Mouse (Mus musculus): ENCODE data around the gene Peak1. TPM values are rescaled to one million over a fixed set of nuclear protein-coding genes. Genes with fewer than 3 reads are reported as not detected.
"Not testable (repeated sequence)": the region's sequence is repeated elsewhere in the genome, so short reads cannot be mapped to it uniquely, and the experiment has no call there.

The Peak1 gene
- total and polyA plus RNA-seq, 2 experiments from 2014 or later, result 4.1 to 7.7 TPM

DNA sequence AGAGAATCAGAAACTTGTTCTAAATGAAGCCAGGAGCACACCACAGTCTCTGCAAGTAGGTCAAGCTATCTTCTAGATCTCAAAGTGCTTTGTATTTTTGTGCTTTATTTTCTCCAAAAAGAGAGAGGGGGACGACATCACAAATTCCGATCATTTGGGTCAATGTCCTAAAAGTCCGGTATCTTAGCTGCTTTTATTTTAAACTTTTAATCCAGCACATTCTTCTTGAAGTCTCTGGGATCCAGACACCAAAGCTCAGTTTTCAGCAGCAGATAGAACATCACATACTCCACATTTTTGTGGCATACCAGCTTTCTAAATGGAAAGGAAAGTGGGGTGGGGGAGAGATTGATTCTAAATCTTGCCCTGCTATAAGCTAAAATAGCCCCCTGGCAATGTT is 183.3 kb downstream of the Peak1 start:
- H3K9me3 ChIP-seq (ENCODE audit: low read length), result no peaks in the 10 kb centered on the region
- H3K4me3 ChIP-seq (ENCODE audit: low read depth, low read length), result no peak overlapping the region
- H3K27ac ChIP-seq (ENCODE audit: low read depth, low read length), result no peak overlapping the region
- H3K4me2 ChIP-seq (ENCODE audit: low read depth), result no peak overlapping the region
- TF ChIP-seq CTCF (IDR thresholded peaks at IDR 0.05; ENCODE audit: low read depth), result no peak
- H3K9ac ChIP-seq, result no peak overlapping the region
- ATAC-seq (no peak), DNase-seq (no peak)
- 0 out of 2 replicates have a peak, but pooled peaks cover 2% of the 10 kb centered on the region for H3K4me1 ChIP-seq (ENCODE audit: insufficient read depth)
- no peaks in the 10 kb centered on the region for H3K36me3 ChIP-seq (ENCODE audit: insufficient read depth)
- no peaks in the 10 kb centered on the region for H3K27me3 ChIP-seq (ENCODE audit: insufficient read depth, low read length)
- WGBS, result 90% methylated on average over 3 of the region's 3 CpGs

DNA sequence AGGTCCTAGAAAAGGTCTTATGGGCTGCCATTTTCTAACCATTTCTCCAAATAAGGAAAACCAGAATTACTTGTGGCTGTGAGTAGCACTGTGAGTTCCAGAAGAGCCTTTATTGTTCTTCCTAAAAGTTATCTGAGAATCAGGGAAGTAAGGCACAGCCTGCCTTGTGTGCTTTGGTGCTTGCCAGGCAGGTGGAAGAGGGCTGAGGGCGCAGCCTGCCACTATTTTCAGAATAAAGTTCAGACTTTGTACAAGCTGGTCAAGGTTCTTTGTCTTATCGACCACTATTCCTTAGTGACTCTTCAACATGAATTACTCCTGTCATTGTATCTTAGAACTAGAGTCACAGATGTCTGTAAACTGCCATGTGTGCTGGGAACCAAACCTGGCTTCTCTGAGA is 184.6 kb downstream of the Peak1 start:
- Histone ChIP-seq H3K36me3 (ENCODE audit: insufficient read depth) (no peaks in the 10 kb centered on the region), H3K4me1 (ENCODE audit: insufficient read depth) (0 out of 2 replicates have a peak, but pooled peaks cover 2% of the 10 kb centered on the region), H3K9ac (no peak overlapping the region), H3K4me2 (ENCODE audit: low read depth) (no peak overlapping the region), H3K27me3 (ENCODE audit: insufficient read depth, low read length) (no peaks in the 10 kb centered on the region), H3K9me3 (ENCODE audit: low read length) (no peaks in the 10 kb centered on the region), H3K27ac (ENCODE audit: low read depth, low read length) (no peak overlapping the region), H3K4me3 (ENCODE audit: low read depth, low read length) (no peak overlapping the region)
- TF ChIP-seq CTCF (IDR thresholded peaks at IDR 0.05; ENCODE audit: low read depth), result no peak
- ATAC-seq (no peak), DNase-seq (no peak)
- 90% methylated on average over 2 of the region's 2 CpGs for WGBS

DNA sequence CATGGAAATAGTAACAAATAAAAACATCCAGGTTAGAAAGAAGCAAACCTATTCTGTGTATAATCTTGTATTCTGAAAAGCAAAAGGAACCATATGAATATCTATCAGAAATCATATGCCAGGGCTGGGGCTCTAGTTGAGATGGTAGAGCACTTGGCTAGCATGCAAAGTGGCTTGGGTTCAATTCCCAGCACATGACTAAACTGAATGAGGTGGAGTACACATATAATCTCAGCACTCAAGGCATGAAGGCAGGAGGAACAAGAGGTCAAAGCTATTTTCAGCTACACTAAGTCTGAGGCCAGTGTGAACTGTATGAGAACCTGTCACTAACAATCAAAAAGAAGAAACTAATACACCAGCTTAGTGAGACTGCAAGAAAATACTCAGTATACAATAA is 187.0 kb downstream of the Peak1 start:
- no peak for TF ChIP-seq CTCF (IDR thresholded peaks at IDR 0.05; ENCODE audit: low read depth)
- no peak overlapping the region for H3K9ac ChIP-seq
- 0 out of 2 replicates have a peak, but pooled peaks cover 2% of the 10 kb centered on the region for H3K4me1 ChIP-seq (ENCODE audit: insufficient read depth)
- H3K4me2 ChIP-seq (ENCODE audit: low read depth), result no peak overlapping the region
- DNase-seq (no peak), ATAC-seq (no peak)
- H3K36me3 ChIP-seq (ENCODE audit: insufficient read depth), result no peaks in the 10 kb centered on the region; the same call in 1 of the 2 replicates
- H3K27ac ChIP-seq (ENCODE audit: low read depth, low read length), result no peak overlapping the region
- no peaks in the 10 kb centered on the region for H3K27me3 ChIP-seq (ENCODE audit: insufficient read depth, low read length)
- H3K9me3 ChIP-seq (ENCODE audit: low read length), result no peaks in the 10 kb centered on the region
- no peak overlapping the region for H3K4me3 ChIP-seq (ENCODE audit: low read depth, low read length)

- Histone ChIP-seq H3K9me3 (ENCODE audit: low read length) (no peaks in the 10 kb centered on the region), H3K9ac (no peak overlapping the region), H3K4me3 (ENCODE audit: low read depth, low read length) (no peak overlapping the region), H3K4me1 (ENCODE audit: insufficient read depth) (no peaks in the 10 kb centered on the region), H3K36me3 (ENCODE audit: insufficient read depth) (no peaks in the 10 kb centered on the region; the same call in 1 of the 2 replicates), H3K4me2 (ENCODE audit: low read depth) (no peak overlapping the region), H3K27me3 (ENCODE audit: insufficient read depth, low read length) (no peaks in the 10 kb centered on the region), H3K27ac (ENCODE audit: low read depth, low read length) (no peak overlapping the region)
- no peak for DNase-seq
- ATAC-seq, result no peak
- TF ChIP-seq CTCF (IDR thresholded peaks at IDR 0.05; ENCODE audit: low read depth), result no peak
- 89% methylated on average over 7 of the region's 7 CpGs for WGBS
Measured at GRCm38 (mm10) chr9:56227626-56228025, 190.2 kb downstream of the Peak1 start.

DNA sequence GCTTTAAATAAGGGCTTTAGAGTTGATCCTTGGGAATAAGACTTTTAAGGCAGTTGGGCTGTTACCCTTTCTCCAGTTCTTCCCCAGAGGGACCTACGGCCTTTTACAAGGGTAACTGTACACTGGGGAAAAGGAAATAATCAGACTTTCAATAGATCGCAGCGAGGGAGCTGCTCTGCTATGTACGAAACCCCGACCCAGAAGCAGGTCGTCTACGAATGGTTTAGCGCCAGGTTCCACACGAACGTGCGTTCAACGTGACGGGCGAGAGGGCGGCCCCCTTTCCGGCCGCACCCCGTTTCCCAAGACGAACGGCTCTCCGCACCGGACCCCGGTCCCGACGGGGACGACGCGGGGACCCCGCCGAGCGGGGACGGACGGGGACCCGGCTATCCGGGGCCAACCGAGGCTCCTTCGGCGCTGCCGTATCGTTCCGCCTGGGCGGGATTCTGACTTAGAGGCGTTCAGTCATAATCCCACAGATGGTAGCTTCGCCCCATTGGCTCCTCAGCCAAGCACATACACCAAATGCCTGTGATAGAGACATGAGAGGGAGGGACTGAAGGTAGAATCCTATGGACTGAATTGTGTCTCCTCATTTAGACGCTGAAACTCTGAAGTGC is 194.3 kb downstream of the Peak1 start:
- H3K9ac ChIP-seq, result 0 out of 2 replicates have a peak overlapping the region, but pooled peaks have one; percentile 6
- not testable (repeated sequence) for H3K9me3 ChIP-seq (ENCODE audit: low read length); H3K27ac ChIP-seq (ENCODE audit: low read depth, low read length); H3K4me1 ChIP-seq (ENCODE audit: insufficient read depth); H3K27me3 ChIP-seq (ENCODE audit: insufficient read depth, low read length); DNase-seq; H3K36me3 ChIP-seq (ENCODE audit: insufficient read depth)
- 18% methylated on average over 34 of the region's 45 CpGs for WGBS
- ATAC-seq, result peak; percentile 100
- peak overlapping the region; percentile 18; the same call in 1 of the 2 replicates for H3K4me3 ChIP-seq (ENCODE audit: low read depth, low read length)
- peak overlapping the region; percentile 37 for H3K4me2 ChIP-seq (ENCODE audit: low read depth)

- no peak for TF ChIP-seq CTCF (IDR thresholded peaks at IDR 0.05; ENCODE audit: low read depth)
Measured at GRCm38 (mm10) chr9:56218860-56219259, 199.0 kb downstream of the Peak1 start.

DNA sequence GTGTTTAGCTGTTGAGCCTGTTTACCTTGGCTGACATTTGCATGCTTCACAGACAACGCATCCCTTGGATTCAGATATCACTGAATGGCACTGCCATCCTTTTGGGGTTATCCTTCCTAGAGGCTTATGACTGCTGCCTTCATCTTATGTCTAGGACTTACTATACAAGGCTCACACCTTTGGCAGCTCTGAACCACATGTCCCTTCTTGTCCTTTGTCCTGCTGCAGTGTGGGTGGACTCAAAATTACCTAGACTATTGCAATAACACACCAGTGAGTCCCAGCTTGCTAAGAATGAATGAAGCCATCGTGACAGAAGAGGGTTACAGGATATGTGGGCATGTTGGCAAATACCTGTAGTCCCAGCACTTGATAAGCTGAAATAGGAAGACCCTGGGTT is 199.8 kb downstream of the Peak1 start:
- WGBS, result 89% methylated on average over 2 of the region's 2 CpGs
- no peak overlapping the region for H3K27ac ChIP-seq (ENCODE audit: low read depth, low read length)
- ATAC-seq (no peak), DNase-seq (no peak)
- H3K27me3 ChIP-seq (ENCODE audit: insufficient read depth, low read length), result no peaks in the 10 kb centered on the region
- no peak overlapping the region for H3K9ac ChIP-seq
- peaks cover 7% of the 10 kb centered on the region; the same call in 1 of the 2 replicates for H3K4me1 ChIP-seq (ENCODE audit: insufficient read depth)
- no peak overlapping the region for H3K4me2 ChIP-seq (ENCODE audit: low read depth)
- TF ChIP-seq CTCF (IDR thresholded peaks at IDR 0.05; ENCODE audit: low read depth), result no peak
- H3K36me3 ChIP-seq (ENCODE audit: insufficient read depth), result no peaks in the 10 kb centered on the region
- H3K4me3 ChIP-seq (ENCODE audit: low read depth, low read length), result no peak overlapping the region
- no peaks in the 10 kb centered on the region for H3K9me3 ChIP-seq (ENCODE audit: low read length)

More at GRCm38 (mm10) chr9:56218860-56219259, 199.0 kb downstream of the Peak1 start:
- H3K9ac ChIP-seq, result no peak overlapping the region
- H3K4me1 ChIP-seq (ENCODE audit: insufficient read depth), result peaks cover 2% of the 10 kb centered on the region; the same call in 1 of the 2 replicates
- no peak overlapping the region for H3K4me3 ChIP-seq (ENCODE audit: low read depth, low read length)
- ATAC-seq (no peak), DNase-seq (no peak)
- no peaks in the 10 kb centered on the region for H3K36me3 ChIP-seq (ENCODE audit: insufficient read depth)
- no peaks in the 10 kb centered on the region for H3K27me3 ChIP-seq (ENCODE audit: insufficient read depth, low read length)
- no peak overlapping the region for H3K27ac ChIP-seq (ENCODE audit: low read depth, low read length)
- H3K9me3 ChIP-seq (ENCODE audit: low read length), result no peaks in the 10 kb centered on the region
- H3K4me2 ChIP-seq (ENCODE audit: low read depth), result no peak overlapping the region
- 95% methylated on average over 2 of the region's 2 CpGs for WGBS

Measured in forebrain, postnatal 0 days (tissue).